Mouse (Mus musculus) testis, postnatal 10 days (tissue): ENCODE data around the gene Ccdc155.
A peak's percentile ranks its signal among the peaks of the same experiment; 100 is the strongest.

ENCODE experiments used
- DNase-seq: peaks from one replicate; pipeline ENCODE4 v3.0.0; 2021; ENCODE audit warnings: low spot score

Ccdc155 gene

DNA sequence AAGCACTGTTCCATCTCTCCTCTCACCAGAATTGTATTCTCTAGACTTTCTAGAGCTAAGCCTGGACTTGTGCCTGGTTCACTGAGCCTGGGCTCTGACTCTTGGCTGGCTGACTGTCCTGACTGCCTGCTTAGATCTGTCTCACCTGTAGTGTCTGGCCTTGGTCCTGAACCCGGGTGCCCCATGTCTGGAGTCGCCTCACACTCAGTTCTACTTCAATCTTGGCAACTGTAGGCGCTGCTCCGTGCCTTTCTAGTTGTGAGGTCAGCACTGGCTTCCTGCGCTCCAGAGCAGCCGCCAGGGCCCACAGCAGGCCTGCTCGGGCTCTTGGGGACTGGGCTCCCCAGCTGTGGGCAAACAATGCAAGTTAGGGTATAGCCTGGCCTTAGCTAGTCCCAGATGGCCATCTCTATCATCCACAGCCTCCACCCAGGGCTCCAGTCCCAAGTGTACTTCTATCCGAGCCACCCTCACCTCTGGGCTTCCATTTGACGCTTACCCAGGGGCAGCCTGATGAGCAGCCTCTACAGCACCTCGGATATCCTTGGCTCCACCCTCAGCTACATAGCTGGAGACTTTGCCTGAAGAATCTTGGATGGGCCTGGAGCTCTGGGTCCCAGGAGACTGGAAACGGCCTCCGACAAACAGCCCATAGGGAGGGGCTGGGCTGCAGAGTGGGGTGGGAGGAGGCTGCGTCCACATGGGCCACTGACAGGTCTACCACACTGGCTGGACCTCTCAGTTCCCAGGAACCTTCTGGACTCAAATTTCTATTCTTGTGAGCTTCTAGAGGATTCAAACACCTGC, 60.1 kb downstream of the Ccdc155 start:
- DNase-seq: no peak

DNA sequence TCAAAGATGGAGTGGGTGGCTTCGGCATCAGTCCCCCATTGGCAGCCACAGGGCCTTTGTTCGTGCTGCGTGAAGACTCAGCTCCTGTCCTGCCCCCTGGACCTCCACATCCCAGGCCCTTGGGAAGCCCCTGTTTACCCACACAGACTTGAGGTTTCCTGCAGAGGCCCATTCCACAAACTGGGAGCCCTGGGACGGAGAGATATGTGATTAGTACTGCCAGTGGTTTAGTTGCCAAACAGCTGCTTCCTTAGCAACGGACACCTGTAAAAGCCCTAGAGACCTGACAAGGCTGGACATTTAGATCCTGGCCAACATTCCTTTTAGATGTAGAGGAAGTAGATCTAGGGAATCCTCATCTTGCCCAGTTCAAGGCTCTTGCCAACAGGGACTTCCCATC, 62.8 kb downstream of the Ccdc155 start:
- no peak for DNase-seq

DNA sequence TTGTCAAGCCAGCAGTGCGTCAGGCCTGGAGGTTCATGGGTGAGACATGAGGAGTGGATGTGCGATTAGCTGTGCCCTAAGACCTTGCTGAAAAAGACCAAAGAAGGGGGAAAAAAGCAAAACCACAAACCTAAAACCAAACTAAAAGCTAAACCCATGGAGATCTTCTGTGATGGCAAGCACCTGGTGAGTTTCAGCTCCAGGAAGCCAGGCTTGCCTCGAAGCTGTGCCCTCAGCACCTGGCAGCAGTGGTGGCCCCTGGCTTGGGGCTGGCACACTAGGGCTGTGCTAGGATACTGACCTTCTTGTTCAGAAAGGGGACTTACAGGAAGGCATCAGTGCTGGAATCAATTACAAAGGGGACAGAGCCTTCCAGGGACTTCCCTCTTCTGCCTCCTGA, 63.4 kb downstream of the Ccdc155 start:
- DNase-seq: no peak

DNA sequence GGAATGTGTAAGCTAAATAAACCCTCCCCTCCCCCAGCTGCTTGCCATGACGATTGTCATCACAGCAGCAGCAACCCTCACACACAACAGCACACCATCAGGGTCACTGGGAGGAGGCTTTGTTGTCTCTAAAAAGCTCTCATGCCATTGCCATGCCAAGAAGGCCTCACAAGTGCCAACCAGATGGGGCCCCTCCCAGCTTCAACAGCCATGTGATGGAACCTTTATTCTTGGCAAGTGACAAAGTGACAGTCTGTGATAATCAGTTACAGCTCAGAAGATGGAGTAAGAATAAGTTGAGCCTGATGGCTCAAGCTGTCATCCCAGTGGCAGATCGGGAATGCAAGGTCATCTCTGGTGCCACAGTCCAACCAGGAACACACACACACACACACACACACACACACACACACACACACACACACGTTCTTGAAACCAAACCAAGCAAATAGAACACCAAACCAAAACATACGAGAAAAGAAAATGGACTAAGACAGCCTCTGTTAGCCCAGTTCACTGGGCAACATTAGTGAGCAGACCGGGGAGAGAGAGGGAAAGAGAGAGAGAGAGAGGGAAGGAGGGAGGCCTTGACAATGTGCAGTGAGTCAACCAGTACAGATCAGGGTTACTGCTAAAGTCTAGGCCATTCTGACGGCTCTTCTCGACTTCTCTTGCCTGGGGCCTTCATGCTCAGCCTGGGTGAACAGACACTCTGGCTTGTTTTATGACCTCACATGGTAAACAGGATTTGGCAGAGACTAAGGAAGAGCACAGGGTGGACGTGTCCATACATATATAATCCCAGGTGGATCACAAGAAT, 64.6 kb downstream of the Ccdc155 start:
- no peak for DNase-seq

DNA sequence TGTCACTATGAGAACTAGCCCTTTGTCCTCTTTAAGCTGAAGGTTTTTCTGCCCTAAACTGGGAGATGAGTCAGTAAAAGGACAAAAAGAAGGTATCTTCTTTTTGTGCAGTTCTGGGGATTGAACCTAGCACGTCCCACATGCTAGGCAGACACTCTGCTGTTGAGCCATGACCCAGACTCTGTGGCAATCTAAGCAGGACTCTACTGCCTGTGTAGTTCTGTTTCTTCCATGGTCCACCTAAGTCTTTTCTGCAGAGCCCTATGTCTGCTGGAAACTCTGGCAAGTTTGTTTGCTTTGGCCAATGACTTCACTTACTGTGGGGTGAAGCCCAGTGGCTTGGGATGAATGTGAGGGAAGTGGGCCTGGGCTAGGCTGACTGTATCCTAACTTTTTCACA, 66.3 kb downstream of the Ccdc155 start:
- DNase-seq: no peak

DNA sequence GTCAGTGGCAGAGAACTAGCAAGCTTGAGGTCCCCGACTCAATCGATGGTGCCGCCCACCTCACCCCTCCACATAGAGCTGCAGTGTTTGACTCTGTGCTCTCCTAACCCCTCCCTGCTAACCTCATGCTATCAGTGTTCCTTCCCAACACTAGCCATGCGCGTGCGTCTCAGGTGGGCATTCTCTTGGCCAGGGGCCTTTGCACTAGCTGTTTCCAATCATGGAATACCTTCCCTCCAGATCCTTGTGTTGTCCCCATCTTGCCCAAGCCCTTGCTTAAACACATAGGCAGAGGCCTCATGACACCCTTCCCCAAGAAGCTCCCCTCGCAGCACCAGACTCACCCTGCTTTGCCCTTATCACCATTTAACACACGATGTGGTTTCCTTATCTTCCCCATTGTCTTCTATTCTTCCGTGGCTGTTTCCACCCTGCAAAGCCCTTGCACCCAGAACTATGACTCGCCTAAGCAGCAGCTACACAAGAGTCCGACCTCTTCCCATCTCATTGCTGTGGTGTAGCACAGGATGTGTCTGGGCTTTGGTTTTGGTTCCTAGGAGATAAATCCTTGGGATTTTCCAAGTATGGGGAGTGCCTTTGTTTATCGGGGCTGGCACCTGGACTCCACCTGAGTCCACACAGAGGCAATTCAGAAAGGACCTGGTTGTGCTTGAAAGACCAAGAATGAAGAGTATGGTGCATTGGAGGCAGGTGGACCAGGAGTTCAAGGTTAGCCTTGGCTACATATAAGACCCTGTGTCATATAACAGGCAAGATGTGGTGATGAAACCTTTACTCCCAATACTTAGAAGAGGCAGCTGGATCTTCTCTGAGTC, 67.3 kb downstream of the Ccdc155 start:
- DNase-seq: no peak

DNA sequence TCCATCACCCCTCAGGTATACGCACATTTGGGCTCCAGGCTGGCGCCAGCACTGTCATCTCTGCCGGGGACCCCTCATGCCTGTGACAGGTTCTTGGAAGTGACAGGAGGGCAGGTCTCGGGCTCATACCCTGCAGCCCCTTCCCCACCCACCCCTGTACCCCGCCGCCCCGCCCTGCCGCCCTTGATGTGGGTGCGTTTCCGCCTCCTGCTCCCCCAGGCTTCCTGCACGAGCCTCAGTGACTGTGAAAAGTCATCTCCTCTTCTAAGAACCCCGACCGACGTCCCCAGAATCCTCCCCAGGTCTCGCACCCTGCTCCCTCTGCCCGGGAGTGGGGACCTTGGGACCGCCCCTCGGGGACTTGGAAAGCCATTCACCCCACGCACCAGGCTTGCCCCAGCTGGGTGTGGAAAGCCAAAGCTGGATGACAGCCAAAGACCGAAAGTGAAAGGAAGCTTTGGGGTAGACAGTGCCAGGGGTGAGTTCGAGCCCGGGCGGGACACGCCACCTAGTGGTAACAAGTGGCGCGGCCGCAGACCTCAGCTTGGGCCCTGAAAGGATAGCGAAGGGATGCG, 68.6 kb downstream of the Ccdc155 start, which contains the start of the genes Gm45713 and Flt3l:
Gm45713 (minus strand) TSS at position 239 of the 575 bp plus-strand sequence.
Flt3l (minus strand) TSS at position 440 of the 575 bp plus-strand sequence.
- DNase-seq: peak; percentile 94

DNA sequence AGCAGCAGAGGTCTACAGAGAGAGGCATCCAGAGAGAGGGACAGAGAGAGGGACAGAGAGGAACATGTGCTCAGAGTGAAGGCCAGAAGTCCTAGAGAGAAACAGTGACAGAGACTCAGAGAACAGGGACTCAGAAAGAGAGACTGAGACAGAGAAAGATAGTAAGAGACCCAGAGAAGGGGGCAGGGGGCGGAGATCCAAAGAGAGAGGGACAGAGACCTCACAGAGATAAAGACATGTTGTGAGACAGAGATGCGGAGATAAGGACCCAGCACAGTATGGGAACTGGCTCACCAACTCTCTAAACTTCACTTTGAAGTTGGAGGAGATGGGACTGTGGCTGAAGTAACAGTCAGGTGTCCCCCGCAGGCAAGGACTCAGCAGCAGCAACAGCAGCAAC, 69.3 kb downstream of the Ccdc155 start:
- no peak for DNase-seq

DNA sequence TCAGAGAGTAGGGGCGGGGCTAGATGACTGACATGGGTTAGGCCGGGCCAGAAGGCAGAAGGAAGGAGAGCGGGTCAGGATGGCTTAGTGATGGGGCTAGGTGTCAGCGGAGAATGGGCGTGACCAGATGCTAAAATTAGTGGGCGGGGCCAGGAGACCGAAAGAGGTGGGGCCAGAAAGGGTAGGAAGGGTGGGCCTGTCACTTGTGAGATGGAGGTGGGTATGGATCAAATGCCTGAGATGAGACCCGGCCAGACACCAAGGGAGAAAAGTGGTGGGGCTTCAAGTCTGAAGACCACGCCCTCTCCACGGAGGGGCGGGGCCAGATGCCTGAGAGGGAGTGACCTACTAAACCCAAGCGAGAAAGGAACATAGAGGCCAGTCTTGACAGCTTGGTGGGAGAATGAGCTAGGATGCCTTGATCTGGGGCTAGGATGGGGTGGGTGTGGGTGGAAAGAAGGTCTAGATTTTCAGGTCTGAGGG, 70.1 kb downstream of the Ccdc155 start:
- DNase-seq: peak; percentile 82
